Mouse (Mus musculus): ENCODE measurements around the gene Brpf3.
A peak's percentile ranks its signal among the peaks of the same experiment; 100 is the strongest.

Gene Brpf3

GRCm38 (mm10) chr17:28874216-28874615, 73.3 kb downstream of the Brpf3 start:
- DNase-seq (ENCODE audit: low spot score in 2 of 2) = peak; percentile 30 to 65

- no peak for DNase-seq (ENCODE audit: low spot score in 2 of 2)
Observed at GRCm38 (mm10) chr17:28874825-28875224, 73.9 kb downstream of the Brpf3 start.

GRCm38 (mm10) chr17:28875316-28875715, 74.4 kb downstream of the Brpf3 start:
- peak; percentile 64 to 75 for DNase-seq (ENCODE audit: low spot score in 2 of 2)

DNA sequence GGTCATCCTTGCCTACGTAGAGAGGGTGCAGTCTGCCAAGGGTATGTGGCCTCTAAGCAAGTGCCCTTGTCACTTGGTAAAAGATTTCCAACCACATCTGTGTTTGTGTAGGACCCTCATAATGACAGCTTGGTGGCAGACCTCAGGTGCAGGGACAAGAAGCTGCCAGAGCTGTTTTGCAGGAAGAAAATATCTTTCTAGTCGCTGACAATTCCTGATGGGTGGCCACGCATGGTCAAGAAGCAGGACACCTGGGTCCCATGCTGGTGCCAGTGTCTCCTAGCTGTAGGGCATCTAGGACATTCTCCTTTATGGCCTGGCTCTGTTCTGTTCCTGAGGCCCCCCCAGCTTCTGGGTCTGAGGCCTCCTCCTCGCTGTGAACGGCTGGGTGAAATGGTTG, 75.4 kb downstream of the Brpf3 start:
- DNase-seq (ENCODE audit: low spot score in 2 of 2) = no peak

DNA sequence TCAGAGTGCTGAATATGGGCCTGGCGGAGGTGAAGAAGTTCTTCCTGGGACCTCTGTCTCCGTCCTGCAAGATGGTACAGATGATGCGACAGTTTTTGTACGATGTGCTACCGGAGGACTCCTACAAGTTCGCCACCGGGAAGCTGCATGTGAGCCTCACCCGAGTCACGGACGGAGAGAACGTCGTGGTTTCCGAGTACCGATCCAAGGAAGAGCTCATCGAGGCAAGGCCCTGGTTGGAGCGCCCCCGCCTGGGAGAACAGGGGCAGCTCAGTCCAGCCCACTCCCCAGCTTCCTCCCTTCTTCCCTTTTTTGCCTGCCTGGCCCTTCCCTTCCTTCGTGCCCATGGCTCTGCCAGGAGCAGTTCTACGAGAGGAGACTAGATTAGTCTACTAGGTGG, 75.9 kb downstream of the Brpf3 start:
- DNase-seq (ENCODE audit: low spot score in 2 of 2) = peak in 1 of 2 experiments; percentile 36

DNA sequence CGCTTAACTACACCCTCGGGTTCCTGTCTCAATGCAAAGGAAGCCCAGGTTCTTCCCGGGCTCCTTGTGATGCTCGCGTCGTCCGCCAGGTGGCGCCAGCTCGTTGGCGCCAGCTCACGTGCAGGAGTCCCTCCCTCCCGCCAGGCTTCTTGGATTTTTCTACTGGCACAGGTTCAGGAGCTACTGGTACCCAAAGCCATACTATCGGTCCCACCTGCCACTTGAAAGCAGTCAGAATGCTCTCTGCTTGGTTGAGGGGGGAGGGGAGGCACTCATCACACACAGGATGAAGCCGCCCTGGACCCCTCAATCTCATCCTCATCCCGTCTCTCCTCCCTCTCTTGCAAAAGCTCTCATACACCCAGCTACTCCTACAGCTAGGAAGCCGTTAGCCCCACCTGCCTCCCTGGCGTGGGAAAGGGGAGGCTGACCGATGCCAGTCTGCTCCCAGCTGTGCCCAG, 79.1 kb downstream of the Brpf3 start:
- DNase-seq (ENCODE audit: low spot score in 2 of 2) = peak; percentile 71 to 85

- peak; percentile 39 to 52 for DNase-seq (ENCODE audit: low spot score in 2 of 2)
Observed at GRCm38 (mm10) chr17:28882316-28882715, 81.4 kb downstream of the Brpf3 start.

DNA sequence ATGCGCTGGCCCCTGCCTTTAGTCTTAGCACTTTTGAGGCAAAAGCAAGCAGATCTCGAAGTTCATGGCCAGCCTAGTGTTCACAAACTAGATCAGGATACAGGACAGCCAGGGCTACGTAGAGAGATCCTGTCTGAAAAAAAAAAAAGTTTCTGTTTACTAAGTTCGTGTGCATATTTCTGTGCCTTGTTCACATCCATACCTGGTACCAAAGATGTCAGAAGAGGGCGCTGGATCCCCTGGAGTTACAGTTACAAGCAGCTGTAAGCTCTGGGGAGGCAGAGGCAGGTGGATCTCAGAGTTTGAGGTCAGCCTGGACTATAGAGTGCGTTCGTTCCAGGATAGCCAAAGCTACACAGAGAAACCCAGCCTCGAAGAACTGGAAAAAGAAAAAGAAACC, 81.9 kb downstream of the Brpf3 start:
- no peak for DNase-seq (ENCODE audit: low spot score in 2 of 2)

- no peak for DNase-seq (ENCODE audit: low spot score in 2 of 2)
Observed at GRCm38 (mm10) chr17:28883941-28884516, 83.1 kb downstream of the Brpf3 start.

- no peak for DNase-seq (ENCODE audit: low spot score in 2 of 2)
Observed at GRCm38 (mm10) chr17:28885231-28885630, 84.3 kb downstream of the Brpf3 start.

DNA sequence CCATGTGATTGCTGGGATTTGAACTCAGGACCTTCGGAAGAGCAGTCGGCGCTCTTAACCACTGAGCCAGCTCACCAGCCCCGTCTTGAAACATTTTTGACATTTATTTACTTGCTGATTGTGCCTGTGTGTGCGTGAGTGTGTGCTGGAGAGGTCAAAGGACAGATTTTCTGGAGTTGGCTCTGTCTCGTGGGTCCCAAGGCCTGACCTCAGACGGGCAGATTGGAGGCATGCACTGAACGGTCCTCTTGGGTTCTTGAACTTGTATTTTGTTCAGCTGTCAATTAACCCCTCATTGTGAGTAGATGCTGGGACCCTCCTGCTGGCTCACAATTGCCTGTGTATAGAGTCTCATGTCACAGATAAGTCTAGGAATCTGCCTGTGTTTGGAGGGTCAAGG, 85.4 kb downstream of the Brpf3 start:
- DNase-seq (ENCODE audit: low spot score in 2 of 2) = no peak
